Mouse (Mus musculus): Measurements from ENCODE around the gene Leng8. TPM values are rescaled to one million over a fixed set of nuclear protein-coding genes. Genes with fewer than 3 reads are reported as not detected.

Gene Leng8
- total and polyA plus RNA-seq, 3 experiments, result 31.2 to 263 (median 36.4) TPM

DNA sequence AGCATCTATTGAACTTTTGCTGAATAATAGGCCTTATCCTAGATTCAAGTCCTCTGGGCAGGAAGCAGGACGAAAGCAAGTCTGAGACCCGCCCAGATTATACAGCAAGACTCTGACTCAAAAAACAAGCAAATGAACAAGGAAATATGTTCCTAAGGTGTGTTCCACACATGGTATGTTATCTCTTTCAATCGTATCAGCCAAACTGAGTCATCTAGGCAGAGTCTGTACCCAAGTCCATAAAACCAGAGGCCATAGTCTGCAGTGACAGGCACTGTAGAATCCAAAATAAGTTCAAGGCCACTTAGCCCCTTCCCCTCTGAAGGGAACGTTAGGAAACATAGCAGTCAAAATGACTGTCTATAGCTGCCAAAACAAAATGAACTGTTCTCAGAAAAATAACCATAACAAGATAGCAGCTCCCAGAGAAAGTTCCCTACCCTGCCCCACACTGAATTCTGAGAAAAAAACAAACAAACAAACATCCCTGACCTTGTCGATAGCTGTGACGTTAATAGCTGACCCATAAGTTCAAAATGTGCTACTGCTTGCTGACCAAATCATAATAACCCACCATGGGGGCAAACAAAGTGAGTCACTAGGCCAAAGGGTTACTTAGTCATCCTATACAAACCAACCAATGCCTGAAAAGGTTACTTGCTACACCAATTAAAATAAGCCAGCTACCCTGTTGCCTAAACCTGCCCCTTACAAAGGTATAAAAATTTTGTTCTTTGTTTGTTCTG is 33.5 kb downstream of the Leng8 start:
- TF ChIP-seq EP300 (IDR thresholded peaks at IDR 0.05; ENCODE audit: insufficient read depth, low read depth, low read length), result no peak
- TF ChIP-seq POLR2A (IDR thresholded peaks at IDR 0.05; ENCODE audit: insufficient read depth, low read depth, low read length), result no peak
- no peak for TF ChIP-seq CTCF (IDR thresholded peaks at IDR 0.05)
- intact Hi-C loops (cut with DNase I), result no loop called here
- 55% methylated on average over 6 of the region's 6 CpGs for WGBS

DNA sequence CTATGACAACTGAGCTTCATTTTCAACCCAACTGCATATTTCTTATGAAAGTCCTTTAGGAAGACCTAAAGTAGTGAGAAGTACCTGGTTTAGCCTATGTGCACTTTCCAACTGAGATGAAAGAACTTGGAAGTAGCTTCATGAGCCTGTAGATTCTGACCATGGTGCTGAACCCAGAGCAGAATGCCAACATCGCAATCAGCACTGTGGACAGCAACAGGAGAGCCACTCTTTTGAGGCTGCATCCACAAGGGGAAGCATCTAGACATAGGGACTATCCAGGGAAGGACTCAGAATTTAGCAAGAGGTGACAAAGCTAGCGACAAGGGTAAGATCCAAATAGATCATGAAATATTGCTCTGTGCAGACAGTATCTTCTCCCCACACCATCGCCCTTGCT is 41.6 kb downstream of the Leng8 start:
- TF ChIP-seq CTCF (IDR thresholded peaks at IDR 0.05), result peak; percentile 7; the same call in 1 of the 2 replicates
- TF ChIP-seq POLR2A (IDR thresholded peaks at IDR 0.05; ENCODE audit: insufficient read depth, low read depth, low read length), result no peak
- intact Hi-C loops (cut with DNase I), result no loop called here
- no peak overlapping the region for H3K4me3 ChIP-seq
- no peaks in the 10 kb centered on the region for H3K4me1 ChIP-seq (ENCODE audit: control insufficient read depth, insufficient read depth, low read length)
- H3K36me3 ChIP-seq (ENCODE audit: control insufficient read depth, insufficient read depth, low read length), result no peaks in the 10 kb centered on the region
- H3K9ac ChIP-seq (ENCODE audit: low read depth, low read length), result no peak overlapping the region
- peak; percentile 30 to 60 for DNase-seq
- 33% methylated on average over 3 of the region's 3 CpGs for WGBS
- no peaks in the 10 kb centered on the region for H3K79me2 ChIP-seq (replicated peaks; ENCODE audit: control insufficient read depth, insufficient read depth, low read length)
- no peaks in the 10 kb centered on the region for H3K27me3 ChIP-seq (ENCODE audit: control insufficient read depth, insufficient read depth, low read length)
- no peak overlapping the region for H3K27ac ChIP-seq

More for the DNA sequence above, 33.5 kb downstream of the Leng8 start:
- Histone ChIP-seq H3K4me1 (ENCODE audit: control insufficient read depth, insufficient read depth, low read length) (no peaks in the 10 kb centered on the region), H3K36me3 (ENCODE audit: control insufficient read depth, insufficient read depth, low read length) (no peaks in the 10 kb centered on the region), H3K27ac (no peak overlapping the region), H3K79me2 (replicated peaks; ENCODE audit: control insufficient read depth, insufficient read depth, low read length) (no peaks in the 10 kb centered on the region), H3K4me3 (no peak overlapping the region), H3K27me3 (ENCODE audit: control insufficient read depth, insufficient read depth, low read length) (no peaks in the 10 kb centered on the region), H3K9ac (ENCODE audit: low read depth, low read length) (no peak overlapping the region)
- no peak for DNase-seq

Other genes with a start within 250 kb of the Leng8 start
- under 1 TPM; 0.18 to 0.25 TPM for gene Gm14548, start 238.9 kb upstream of the Leng8 start, total RNA-seq (2021)
- 2.2 TPM in 1 of 2 replicates, not detected in the other for gene Gm14548, start 238.9 kb upstream of the Leng8 start, polyA plus RNA-seq (2012; rRNA removed)
- under 1 TPM; 0.29 to 0.34 TPM for gene Lilra6, start 221.5 kb upstream of the Leng8 start, total RNA-seq (2021)
- gene Lilra6, start 221.5 kb upstream of the Leng8 start, polyA plus RNA-seq (2012; rRNA removed), result 0.41 and 0.94 TPM in 2 replicates
- 1 to 10 TPM; 1.0 to 1.7 TPM for gene Lair1, start 73.8 kb upstream of the Leng8 start, total RNA-seq (2021)
- 2.1 and 3.3 TPM in 2 replicates for gene Lair1, start 73.8 kb upstream of the Leng8 start, polyA plus RNA-seq (2012; rRNA removed)
- gene Ttyh1, start 17.6 kb upstream of the Leng8 start, total RNA-seq (2021), result 1 to 10 TPM in 1 of 2 experiments, under 1 TPM in 1; 0.91 to 2.6 TPM
- 2.8 and 5.1 TPM in 2 replicates for gene Ttyh1, start 17.6 kb upstream of the Leng8 start, polyA plus RNA-seq (2012; rRNA removed)
- gene Leng9, start 13.3 kb downstream of the Leng8 start, total RNA-seq (2021), result 1 to 10 TPM; 2.2 to 3.7 TPM
- gene Leng9, start 13.3 kb downstream of the Leng8 start, polyA plus RNA-seq (2012; rRNA removed), result 3.3 TPM in 2 replicates
- 1 to 10 TPM; 3.1 to 5.8 TPM for gene Cdc42ep5, start 27.8 kb downstream of the Leng8 start, total RNA-seq (2021)
- 7.3 and 10.7 TPM in 2 replicates for gene Cdc42ep5, start 27.8 kb downstream of the Leng8 start, polyA plus RNA-seq (2012; rRNA removed)
- 1 to 10 TPM; 1.2 to 1.4 TPM for gene Lilra5, start 100.7 kb downstream of the Leng8 start, total RNA-seq (2021)
- 1.1 and 1.3 TPM in 2 replicates for gene Lilra5, start 100.7 kb downstream of the Leng8 start, polyA plus RNA-seq (2012; rRNA removed)
- gene Ncr1, start 200.7 kb downstream of the Leng8 start, total RNA-seq (2021), result not detected
- gene Ncr1, start 200.7 kb downstream of the Leng8 start, polyA plus RNA-seq (2012; rRNA removed), result 0.41 and 1.2 TPM in 2 replicates

All from heart, adult 2 months (tissue).